Mouse (Mus musculus): ENCODE data around the gene Fam217a. TPM values are rescaled to one million over a fixed set of nuclear protein-coding genes. Genes with fewer than 3 reads are reported as not detected.
A peak's percentile ranks its signal among the peaks of the same experiment; 100 is the strongest.
"Not testable (repeated sequence)": the region's sequence is repeated elsewhere in the genome, so short reads cannot be mapped to it uniquely, and the experiment has no call there.

The Fam217a gene
- total RNA-seq, 2 experiments from 2014 or later, result 0.33 to 0.36 TPM

DNA sequence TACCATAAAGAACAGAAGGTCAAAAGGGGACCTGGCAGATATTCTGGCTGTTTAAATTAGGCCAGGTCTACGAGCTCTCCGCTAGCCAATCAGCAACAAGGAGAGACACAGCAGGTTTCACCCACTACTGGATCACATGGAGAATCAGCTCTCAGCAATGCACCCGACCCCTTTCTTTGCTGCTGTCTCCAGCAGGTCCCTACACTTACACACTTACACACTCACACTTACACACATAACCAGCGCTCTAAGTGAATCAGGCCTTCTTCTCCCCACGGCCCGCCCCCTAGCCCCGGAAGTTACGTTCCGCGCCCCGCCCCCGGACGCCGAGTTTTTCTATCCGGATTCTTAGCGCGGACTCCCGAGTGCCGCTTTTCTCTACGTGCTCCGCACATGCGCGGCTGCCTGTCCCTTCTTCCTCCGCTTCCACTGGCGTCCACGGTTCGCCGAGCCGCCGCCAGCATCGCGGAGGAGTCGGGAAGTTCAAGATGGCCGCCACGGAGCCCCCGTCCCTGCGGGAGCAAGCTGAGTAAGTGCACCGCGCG, 48.9 kb downstream of the Fam217a start, which contains the start of gene Prpf4b:
TSS of gene Prpf4b (plus strand) at position 137 of the 545 bp plus-strand sequence.
- intact Hi-C loops (cut with DNase I), result loop anchor here (10.0 kb wide), 2 partner anchors 830 to 940 kb away; no protein-coding TSS in a partner anchor
- DNase-seq, result peak; percentile 94 to 95

DNA sequence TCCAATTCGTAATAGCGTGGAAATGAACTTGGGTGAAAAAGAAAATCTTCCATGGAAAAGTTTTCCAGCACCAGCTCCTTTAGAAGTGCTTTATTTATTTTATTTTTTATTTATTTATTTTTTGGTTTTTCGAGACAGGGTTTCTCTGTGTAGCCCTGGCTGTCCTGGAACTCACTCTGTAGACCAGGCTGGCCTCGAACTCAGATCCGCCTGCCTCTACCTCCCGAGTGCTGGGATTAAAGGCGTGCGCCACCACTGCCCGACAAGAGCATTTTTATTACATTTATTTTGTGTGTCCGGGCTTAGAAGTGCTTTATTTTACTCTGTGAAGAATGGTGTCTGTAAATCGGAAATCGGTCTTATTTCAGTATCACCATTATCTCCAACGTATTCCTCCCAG, 49.4 kb downstream of the Fam217a start:
- peak; percentile 27 to 37 for DNase-seq
- intact Hi-C loops (cut with DNase I), result loop anchor here (10.0 kb wide), 2 partner anchors 830 to 940 kb away; no protein-coding TSS in a partner anchor

DNA sequence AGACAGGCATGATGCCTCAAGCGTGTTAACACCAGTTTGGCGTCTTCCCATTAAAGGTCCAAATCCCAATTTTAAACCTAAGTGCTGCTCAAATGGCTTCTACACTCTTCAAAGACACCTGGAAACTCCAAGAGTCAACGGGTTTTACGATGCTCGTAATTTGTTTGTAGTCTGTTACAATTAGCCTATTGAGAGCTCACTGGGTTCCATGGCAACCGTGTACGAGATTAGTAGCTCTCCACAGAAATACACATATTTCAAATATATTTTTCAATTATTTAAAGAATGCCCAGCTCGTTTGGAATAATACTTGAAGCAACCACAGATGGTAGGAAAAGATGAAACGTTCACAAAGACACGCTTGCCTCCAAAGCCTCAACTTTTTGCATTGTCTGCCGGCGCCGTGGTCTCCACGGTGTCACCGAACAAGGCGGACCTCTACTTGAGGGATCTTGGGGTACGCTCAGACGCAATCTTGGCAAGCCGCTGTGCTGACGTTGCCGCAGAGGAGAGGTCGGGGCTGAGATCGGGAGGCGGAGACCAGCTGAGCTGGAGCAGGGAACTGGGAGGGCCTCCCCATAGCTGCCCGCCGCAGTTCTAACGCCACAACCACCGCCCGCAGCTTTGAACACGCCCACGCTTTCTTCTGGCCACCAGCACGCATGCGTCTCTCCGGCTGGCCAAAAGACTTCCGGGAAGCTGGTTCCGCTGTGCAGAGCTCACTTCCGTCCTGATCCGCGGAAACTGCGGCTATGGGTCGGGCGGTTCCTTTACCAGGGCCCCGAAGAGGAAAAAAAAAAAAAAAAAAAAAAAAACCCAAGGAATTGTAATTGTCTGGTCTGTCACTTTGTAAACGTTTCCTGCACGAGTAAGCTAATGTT, 50.1 kb downstream of the Fam217a start:
- intact Hi-C loops (cut with DNase I), result loop anchor here (10.0 kb wide), 2 partner anchors 829 to 939 kb away; no protein-coding TSS in a partner anchor
- peak; percentile 91 to 92 for DNase-seq

DNA sequence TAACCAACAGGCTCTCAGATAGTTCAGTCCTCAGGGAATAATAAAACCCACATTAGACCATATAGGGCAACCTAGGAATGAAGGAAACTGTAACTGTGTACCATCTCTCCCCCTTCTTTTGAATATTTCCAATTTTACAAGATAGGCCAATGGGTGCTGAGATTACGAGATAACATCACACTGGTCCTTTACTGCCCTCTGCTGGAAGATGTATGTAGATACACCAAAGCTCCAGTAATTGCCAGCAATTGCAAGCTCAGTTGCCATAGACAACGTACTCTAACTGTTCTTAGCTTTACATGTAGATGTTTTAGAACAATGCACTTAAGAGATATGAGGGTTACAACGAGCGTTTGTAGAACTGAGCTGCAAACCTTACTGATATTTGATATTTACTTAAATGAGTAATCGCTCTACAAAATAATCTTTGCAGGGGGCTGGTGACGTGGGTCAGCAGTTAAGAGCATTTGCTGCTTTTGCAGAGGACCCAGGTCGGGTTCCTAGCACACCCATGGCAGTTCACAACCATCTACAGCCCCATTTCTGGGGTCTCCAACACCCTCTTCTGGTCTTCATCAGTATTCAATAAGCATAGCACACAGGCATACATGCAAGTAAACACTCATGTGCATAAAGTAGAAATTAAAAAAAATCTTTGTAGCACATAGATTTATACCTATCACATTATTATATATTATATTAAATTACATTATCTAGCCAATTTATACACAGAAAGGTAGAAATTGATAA, 59.5 kb downstream of the Fam217a start:
- intact Hi-C loops (cut with DNase I), result loop anchor here (1.0 to 5.0 kb wide), 4 partner anchors 70 to 678 kb away; no protein-coding TSS in a partner anchor
- DNase-seq, result peak; percentile 21 to 37

DNA sequence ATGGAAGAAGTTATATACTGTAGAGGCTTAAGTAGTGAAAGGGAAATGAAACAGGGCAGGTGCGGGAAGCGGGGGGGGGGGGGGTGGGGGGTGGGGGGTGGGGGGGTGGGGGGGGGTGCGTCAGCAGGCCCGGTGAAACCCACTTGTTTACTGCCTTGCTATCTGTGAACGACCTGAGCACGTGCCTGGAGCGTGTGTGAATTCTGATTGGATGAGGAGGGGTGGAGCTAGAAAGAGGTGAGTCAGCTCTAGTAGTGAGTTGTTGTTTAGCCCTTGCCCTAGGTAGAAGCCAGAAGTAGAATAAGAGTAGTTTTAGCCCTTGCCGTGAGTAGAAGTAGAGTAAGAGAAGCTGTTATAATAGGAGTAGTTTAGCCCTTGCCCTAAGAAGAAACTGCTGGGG, 62.9 kb downstream of the Fam217a start:
- not testable (repeated sequence) for DNase-seq
- intact Hi-C loops (cut with DNase I), result loop anchor here (5.0 kb wide), 1 partner anchor 124 kb away; no protein-coding TSS in a partner anchor

Other genes with a start within 250 kb of the Fam217a start
- not detected for gene Fam50b, start 189.5 kb downstream of the Fam217a start, total RNA-seq (2021)
- gene Prpf4b, start 49.0 kb downstream of the Fam217a start, total RNA-seq (2021), result 10 to 100 TPM; 33.5 to 38.0 TPM
- gene 4933417A18Rik, start 99 bp upstream of the Fam217a start, total RNA-seq (2021), result not detected
- 1 to 10 TPM; 3.0 to 3.2 TPM for gene Eci3, start 39.5 kb upstream of the Fam217a start, total RNA-seq (2021)
- gene Eci2, start 102.8 kb upstream of the Fam217a start, total RNA-seq (2021), result 100 to 1,000 TPM; 280 to 307 TPM

All from heart, postnatal 36 days (tissue).